Comparison of ENCODE assay signal across 23 mouse cellular contexts in the genomic region with DNA sequence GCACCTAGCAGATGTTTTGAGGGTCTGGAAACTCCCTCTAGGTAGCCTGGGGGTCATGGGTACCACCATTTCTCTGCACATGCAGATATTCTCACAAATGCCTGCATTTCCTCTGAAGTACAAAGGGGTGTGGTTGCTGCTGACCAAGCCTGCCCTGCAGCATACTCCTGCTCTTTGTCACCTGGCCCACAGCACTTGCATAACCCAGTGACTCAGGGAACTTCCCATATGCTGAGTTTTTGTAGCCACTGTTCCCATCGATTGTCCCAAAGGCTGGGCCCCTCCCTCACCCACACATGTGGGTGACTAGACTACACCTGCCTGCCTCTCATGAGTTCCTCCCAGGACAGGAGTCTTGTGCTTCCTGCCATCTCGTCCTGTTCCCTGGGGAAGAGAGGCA. TPM values are rescaled to one million over a fixed set of nuclear protein-coding genes. Genes with fewer than 3 reads are reported as not detected.
DNase-seq lines count a peak whose midpoint lies in the region; ATAC-seq and TF ChIP-seq lines count a peak whose summit lies in the region.
"Had no signal": no experiment of that assay in that cellular context is flagged by ENCODE, and none has a peak within 500 bp of the region (broad histone marks: within the 10 kb centered on the region; RNA-seq: fewer than 3 reads in every experiment).

No protein-coding gene starts in this region.

- H3K27ac ChIP-seq in lung, postnatal 0 days (ENCODE audit: low read length), result no peak overlapping the region
- no peak overlapping the region for H3K27ac ChIP-seq in CH12.LX (ENCODE audit: insufficient read depth, low read depth)
- H3K27ac ChIP-seq in intestine, embryonic 16.5 days (ENCODE audit: low read length), result no peak overlapping the region
- H3K27ac ChIP-seq in stomach, embryonic 16.5 days (ENCODE audit: low read length), result peak overlapping the region; percentile 68
- H3K27ac ChIP-seq: heart, embryonic 13.5 days; hindbrain, embryonic 15.5 days; left cerebral cortex, adult 2 months; limb, embryonic 10.5 days; lung, embryonic 15.5 days had no signal

- in situ Hi-C loops in CH12.LX (cut with MboI; ENCODE audit: low pct_ligation_motif_present, low pct_unique_long_range_greater_than_20kb, low sequenced_read_pairs), result no loop called here

- DNase-seq in lung, postnatal 0 days (ENCODE audit: low spot score), result peak; percentile 67
- DNase-seq in lung, adult 2 months, result no peak
- no peak for DNase-seq in CH12.LX (ENCODE audit: extremely low read depth)
- DNase-seq in natural killer cell, adult 2 months (ENCODE audit: low spot score in 2 of 2), result no peak
- DNase-seq in layer of hippocampus, postnatal 10 days (ENCODE audit: low spot score in 2 of 2), result no peak
- DNase-seq: adrenal gland, postnatal 25 days; cerebellum, adult 11-12 months; cerebellum, postnatal 25 days; embryo, embryonic 11 days; gastrocnemius, postnatal 14 days; heart, adult 18-20 months; kidney, adult 18-20 months; kidney, postnatal 25 days; right cerebral cortex, postnatal 4 days; thymus, postnatal 36 days had no signal

- no peak overlapping the region for H3K4me3 ChIP-seq in lung, postnatal 0 days (ENCODE audit: low read depth, low read length)
- H3K4me3 ChIP-seq in lung, adult 2 months (replicated peaks; ENCODE audit: extremely low read depth, low read depth, low read length), result no peak overlapping the region
- no peak overlapping the region for H3K4me3 ChIP-seq in CH12.LX (replicated peaks in 1 of 3; ENCODE audit: low read depth in 2 of 3, low read length in 2 of 3, poor library complexity in 1 of 3)
- H3K4me3 ChIP-seq in intestine, embryonic 16.5 days (ENCODE audit: low read length), result no peak overlapping the region
- no peak overlapping the region for H3K4me3 ChIP-seq in stomach, embryonic 16.5 days (replicated peaks; ENCODE audit: low read length)
- H3K4me3 ChIP-seq: heart, embryonic 13.5 days; hindbrain, embryonic 15.5 days; left cerebral cortex, adult 2 months; limb, embryonic 10.5 days; lung, embryonic 15.5 days had no signal

- dilution Hi-C loops in CH12.LX (cut with MboI; ENCODE audit: extremely low pct_ligation_motif_present, extremely low pct_unique_long_range_greater_than_20kb, low sequenced_read_pairs), result no loop called here

- 42% methylated on average over 2 of the region's 2 CpGs for WGBS in lung, postnatal 0 days
- WGBS in lung, adult 2 months, result 42% methylated on average over 2 of the region's 2 CpGs
- 63% methylated on average over 2 of the region's 2 CpGs for WGBS in intestine, embryonic 16.5 days
- WGBS in stomach, embryonic 16.5 days, result 53% methylated on average over 2 of the region's 2 CpGs

- no peaks in the 10 kb centered on the region for H3K9me3 ChIP-seq in lung, postnatal 0 days (ENCODE audit: low read length)
- no peaks in the 10 kb centered on the region for H3K9me3 ChIP-seq in CH12.LX (replicated peaks; ENCODE audit: low read length)
- H3K9me3 ChIP-seq in intestine, embryonic 16.5 days (ENCODE audit: control insufficient read depth, low read length), result no peaks in the 10 kb centered on the region
- no peaks in the 10 kb centered on the region for H3K9me3 ChIP-seq in stomach, embryonic 16.5 days (replicated peaks; ENCODE audit: control insufficient read depth, low read length)
- H3K9me3 ChIP-seq: heart, embryonic 13.5 days; hindbrain, embryonic 15.5 days; limb, embryonic 10.5 days; lung, embryonic 15.5 days had no signal

- H3K27me3 ChIP-seq in lung, postnatal 0 days (replicated peaks; ENCODE audit: insufficient read depth, low read length), result no peaks in the 10 kb centered on the region
- no peaks in the 10 kb centered on the region for H3K27me3 ChIP-seq in CH12.LX (replicated peaks)
- no peaks in the 10 kb centered on the region for H3K27me3 ChIP-seq in intestine, embryonic 16.5 days (replicated peaks; ENCODE audit: control insufficient read depth, insufficient read depth, low read length)
- no peaks in the 10 kb centered on the region for H3K27me3 ChIP-seq in stomach, embryonic 16.5 days (ENCODE audit: control insufficient read depth, insufficient read depth, low read length)
- H3K27me3 ChIP-seq: heart, embryonic 13.5 days; hindbrain, embryonic 15.5 days; lung, embryonic 15.5 days had no signal

- no peak overlapping the region for H3K9ac ChIP-seq in lung, postnatal 0 days (replicated peaks; ENCODE audit: low read depth)
- H3K9ac ChIP-seq in CH12.LX (ENCODE audit: insufficient read depth, low read depth), result no peak overlapping the region
- H3K9ac ChIP-seq in intestine, embryonic 16.5 days (ENCODE audit: low read depth, low read length), result no peak overlapping the region
- no peak overlapping the region for H3K9ac ChIP-seq in stomach, embryonic 16.5 days (ENCODE audit: low read length)
- H3K9ac ChIP-seq: heart, embryonic 13.5 days; hindbrain, embryonic 15.5 days; lung, embryonic 15.5 days had no signal

- H3K4me2 ChIP-seq in lung, postnatal 0 days (replicated peaks; ENCODE audit: low read depth, low read length), result no peak overlapping the region
- no peak overlapping the region for H3K4me2 ChIP-seq in CH12.LX (ENCODE audit: insufficient read depth, low read depth, poor library complexity, severe bottlenecking)
- H3K4me2 ChIP-seq in intestine, embryonic 16.5 days (ENCODE audit: low read depth, low read length), result no peak overlapping the region
- H3K4me2 ChIP-seq in stomach, embryonic 16.5 days (ENCODE audit: low read depth, low read length), result 0 out of 2 replicates have a peak overlapping the region, but pooled peaks have one; percentile 11
- H3K4me2 ChIP-seq: heart, embryonic 13.5 days; hindbrain, embryonic 15.5 days; liver, embryonic 11.5 days; lung, embryonic 15.5 days had no signal

- TF ChIP-seq CTCF in lung, postnatal 0 days (IDR thresholded peaks at IDR 0.05), result no peak
- TF ChIP-seq CTCF in lung, adult 2 months (IDR thresholded peaks at IDR 0.05; ENCODE audit: insufficient read depth, low read length), result no peak
- no peak for TF ChIP-seq CTCF in CH12.LX (conservative IDR thresholded peaks at IDR 0.05 in 1 of 2, IDR thresholded peaks at IDR 0.05 in 1 of 2; ENCODE audit: low read depth in 2 of 2, low read length in 2 of 2)

- no peak for TF ChIP-seq RAD21 in CH12.LX (IDR thresholded peaks at IDR 0.05; ENCODE audit: low read depth, low read length)

- no peak for TF ChIP-seq POLR2A in lung, adult 2 months (IDR thresholded peaks at IDR 0.05; ENCODE audit: borderline replicate concordance, extremely low read depth, low read depth, low read length)
- no peak for TF ChIP-seq POLR2A in CH12.LX (IDR thresholded peaks at IDR 0.05; ENCODE audit: low read depth, low read length)

- no peaks in the 10 kb centered on the region for H3K36me3 ChIP-seq in lung, postnatal 0 days (ENCODE audit: insufficient read depth, low read length)
- no peaks in the 10 kb centered on the region for H3K36me3 ChIP-seq in CH12.LX (replicated peaks in 1 of 2; ENCODE audit: control insufficient read depth in 1 of 2, insufficient read depth in 1 of 2, low read length in 1 of 2)
- H3K36me3 ChIP-seq in intestine, embryonic 16.5 days (ENCODE audit: control insufficient read depth, insufficient read depth, low read length), result no peaks in the 10 kb centered on the region
- H3K36me3 ChIP-seq in stomach, embryonic 16.5 days (ENCODE audit: control insufficient read depth, insufficient read depth, low read length), result no peaks in the 10 kb centered on the region
- H3K36me3 ChIP-seq: heart, embryonic 13.5 days; hindbrain, embryonic 15.5 days; limb, embryonic 10.5 days; lung, embryonic 15.5 days had no signal

- no peaks in the 10 kb centered on the region for H3K4me1 ChIP-seq in lung, postnatal 0 days (ENCODE audit: insufficient read depth, low read depth, low read length)
- H3K4me1 ChIP-seq in lung, adult 2 months (ENCODE audit: control insufficient read depth, insufficient read depth, low read length), result no peaks in the 10 kb centered on the region
- H3K4me1 ChIP-seq in CH12.LX (ENCODE audit: control insufficient read depth in 1 of 2, insufficient read depth in 2 of 2), result peaks cover 0 to 7% of the 10 kb centered on the region in 2 experiments; a peak in 2 of 4 replicates
- H3K4me1 ChIP-seq in intestine, embryonic 16.5 days (ENCODE audit: control insufficient read depth, insufficient read depth, low read length), result 0 out of 2 replicates have a peak, but pooled peaks cover 5% of the 10 kb centered on the region
- 0 out of 2 replicates have a peak, but pooled peaks cover 5% of the 10 kb centered on the region for H3K4me1 ChIP-seq in stomach, embryonic 16.5 days (ENCODE audit: control insufficient read depth, insufficient read depth, low read length)
- H3K4me1 ChIP-seq: heart, embryonic 13.5 days; hindbrain, embryonic 15.5 days; limb, embryonic 10.5 days; lung, embryonic 15.5 days had no signal

- no peaks in the 10 kb centered on the region for H3K79me2 ChIP-seq in CH12.LX (replicated peaks; ENCODE audit: control insufficient read depth, extremely low read depth, insufficient read depth, poor library complexity, severe bottlenecking)

- peak; percentile 49; the same call in 1 of the 2 replicates for TF ChIP-seq EP300 in lung, postnatal 0 days (IDR thresholded peaks at IDR 0.05)
- TF ChIP-seq EP300 in CH12.LX (IDR thresholded peaks at IDR 0.05; ENCODE audit: low read length), result no peak

- ATAC-seq in lung, postnatal 0 days, result peak; percentile 74
- ATAC-seq in intestine, embryonic 16.5 days, result peak; percentile 87
- ATAC-seq in stomach, embryonic 16.5 days (ENCODE audit: insufficient read depth, low FRiP score), result peak; percentile 86

TF ChIP-seq in CH12.LX, 34 proteins besides CTCF, POLR2A, EP300 and RAD21:
- TF ChIP-seq MAZ (IDR thresholded peaks at IDR 0.05; ENCODE audit: low read depth, low read length), result no peak
- TF ChIP-seq TCF12 (IDR thresholded peaks at IDR 0.05; ENCODE audit: low read depth, low read length), result no peak
- TF ChIP-seq ZC3H11A (IDR thresholded peaks at IDR 0.05; ENCODE audit: low read depth, low read length), result no peak
- TF ChIP-seq ZKSCAN1 (IDR thresholded peaks at IDR 0.05; ENCODE audit: borderline replicate concordance, low read depth, low read length), result no peak
- no peak for TF ChIP-seq SMC3 (IDR thresholded peaks at IDR 0.05; ENCODE audit: low read depth, low read length)
- TF ChIP-seq BHLHE40 (IDR thresholded peaks at IDR 0.05; ENCODE audit: low read depth, low read length), result 0 out of 2 replicates have a peak, but pooled peaks have one; percentile 8
- TF ChIP-seq CHD2 (IDR thresholded peaks at IDR 0.05; ENCODE audit: low read length), result no peak

RNA-seq across cellular contexts. Expression of a gene that starts 18.4 kb away (rescaled TPM):
- 12.0 and 12.6 TPM in 2 replicates for polyA plus RNA-seq in lung, postnatal 0 days (2015; fragmentation: Nextera tagmentation; extraction: Ambion mirVana)
- polyA plus RNA-seq in lung, adult 2 months (2012; rRNA removed), result 4.9 and 7.3 TPM in 2 replicates
- total RNA-seq in CH12.LX (2012; rRNA removed), result 8.7 and 11.4 TPM in 2 replicates
- total RNA-seq in CH12.LX (2014; rRNA removed), result 21.5 and 23.6 TPM in 2 replicates
- 9.0 and 10.3 TPM in 2 replicates for polyA plus RNA-seq in CH12.LX (2012; ENCODE audit: insufficient read length, low read depth)
- 18.0 and 19.9 TPM in 2 replicates for polyA plus RNA-seq in intestine, embryonic 16.5 days (2015; fragmentation: Nextera tagmentation; extraction: Ambion mirVana)
- 20.0 and 20.8 TPM in 2 replicates for polyA plus RNA-seq in stomach, embryonic 16.5 days (2015; fragmentation: Nextera tagmentation; extraction: Ambion mirVana)
- total RNA-seq in layer of hippocampus, postnatal 10 days (2021), result 10 to 100 TPM; 16.4 to 16.8 TPM
